8 mouse cellular contexts compared by ENCODE assay signal in genomic region chr3:95315094-95315843, GRCm38 (mm10). TPM values are rescaled to one million over a fixed set of nuclear protein-coding genes. Genes with fewer than 3 reads are reported as not detected.
DNase-seq lines count a peak whose midpoint lies in the region; ATAC-seq and TF ChIP-seq lines count a peak whose summit lies in the region.

No protein-coding gene starts in this region.

- intact Hi-C loops in left cerebral cortex, adult 2 months (cut with DNase I), result no loop called here

- H3K27me3 ChIP-seq in hindbrain, embryonic 12.5 days, result no peaks in the 10 kb centered on the region

- H3K9me3 ChIP-seq in hindbrain, embryonic 12.5 days (replicated peaks), result no peaks in the 10 kb centered on the region

- peak; percentile 94 for ATAC-seq in hindbrain, embryonic 12.5 days (ENCODE audit: low FRiP score)
- ATAC-seq in megakaryocyte, adult 5-6 weeks (ENCODE audit: poor library complexity, severe bottlenecking), result peak; percentile 80

- peaks cover 5% of the 10 kb centered on the region for H3K36me3 ChIP-seq in hindbrain, embryonic 12.5 days

- peak; percentile 96 for DNase-seq in Muller cell, postnatal 12 days (ENCODE audit: inconsistent ontology term)
- peak; percentile 66 for DNase-seq in cerebellum, adult 8-10 months
- peak; percentile 51 to 76 for DNase-seq in frontal cortex, postnatal 10 days (ENCODE audit: low spot score in 2 of 2)
- peak; percentile 66 to 72 for DNase-seq in left cerebral cortex, adult 2 months (ENCODE audit: extremely low spot score in 1 of 2, low spot score in 2 of 2)
- peak; percentile 66 for DNase-seq in right cerebral cortex, adult 18-20 months
- DNase-seq in urinary bladder, adult 2 months (ENCODE audit: low spot score), result peak; percentile 95

- TF ChIP-seq CTCF in left cerebral cortex, adult 2 months (IDR thresholded peaks at IDR 0.05), result peak; percentile 20

- WGBS in hindbrain, embryonic 12.5 days, result under 1% methylated on average over 68 of the region's 71 CpGs

- H3K4me1 ChIP-seq in hindbrain, embryonic 12.5 days, result peaks cover 36% of the 10 kb centered on the region

- H3K4me3 ChIP-seq in hindbrain, embryonic 12.5 days, result peak overlapping the region; percentile 92
- H3K4me3 ChIP-seq in left cerebral cortex, adult 2 months, result peak overlapping the region; percentile 72

- H3K27ac ChIP-seq in hindbrain, embryonic 12.5 days, result peak overlapping the region; percentile 94
- H3K27ac ChIP-seq in left cerebral cortex, adult 2 months, result peak overlapping the region; percentile 85

- peak overlapping the region; percentile 95 for H3K9ac ChIP-seq in hindbrain, embryonic 12.5 days

- H3K4me2 ChIP-seq in hindbrain, embryonic 12.5 days (replicated peaks), result peak overlapping the region; percentile 79

RNA-seq across cellular contexts. Expression of gene Cers2, which starts 0.7 kb away (rescaled TPM):
- polyA plus RNA-seq in hindbrain, embryonic 12.5 days (2016; fragmentation: Nextera tagmentation; extraction: Ambion mirVana), result 115 TPM in 2 replicates
- total RNA-seq in left cerebral cortex, adult 2 months (2021), result 10 to 100 TPM; 37.4 to 42.2 TPM
- total RNA-seq in megakaryocyte, adult 5-6 weeks (2015), result 184 and 191 TPM in 2 replicates
- 86.0 and 107 TPM in 2 replicates for total RNA-seq in megakaryocyte, adult 5-6 weeks (2017)
- polyA plus RNA-seq in urinary bladder, adult 2 months (2012; rRNA removed), result 119 and 126 TPM in 2 replicates

RNA-seq across cellular contexts. Expression of gene Anxa9, which starts 8.3 kb away (rescaled TPM):
- 0.87 and 1.1 TPM in 2 replicates for polyA plus RNA-seq in hindbrain, embryonic 12.5 days (2016; fragmentation: Nextera tagmentation; extraction: Ambion mirVana)
- under 1 TPM; 0.61 to 1.00 TPM for total RNA-seq in left cerebral cortex, adult 2 months (2021)
- total RNA-seq in megakaryocyte, adult 5-6 weeks (2015), result 3.0 and 3.8 TPM in 2 replicates
- total RNA-seq in megakaryocyte, adult 5-6 weeks (2017), result 1.9 and 2.4 TPM in 2 replicates
- polyA plus RNA-seq in urinary bladder, adult 2 months (2012; rRNA removed), result 6.5 and 7.6 TPM in 2 replicates

RNA-seq across cellular contexts. Expression of gene Prune1, which starts 33.4 kb away (rescaled TPM):
- polyA plus RNA-seq in hindbrain, embryonic 12.5 days (2016; fragmentation: Nextera tagmentation; extraction: Ambion mirVana), result 37.0 and 37.9 TPM in 2 replicates
- total RNA-seq in left cerebral cortex, adult 2 months (2021), result 10 to 100 TPM; 22.1 to 23.5 TPM
- 12.4 and 14.5 TPM in 2 replicates for total RNA-seq in megakaryocyte, adult 5-6 weeks (2015)
- 7.8 and 10.2 TPM in 2 replicates for total RNA-seq in megakaryocyte, adult 5-6 weeks (2017)
- 19.2 and 20.3 TPM in 2 replicates for polyA plus RNA-seq in urinary bladder, adult 2 months (2012; rRNA removed)

RNA-seq across cellular contexts. Expression of gene Mindy1, which starts 34.1 kb away (rescaled TPM):
- polyA plus RNA-seq in hindbrain, embryonic 12.5 days (2016; fragmentation: Nextera tagmentation; extraction: Ambion mirVana), result 45.7 and 51.1 TPM in 2 replicates
- total RNA-seq in left cerebral cortex, adult 2 months (2021), result 10 to 100 TPM; 19.9 to 21.5 TPM
- total RNA-seq in megakaryocyte, adult 5-6 weeks (2015), result 49.5 and 55.2 TPM in 2 replicates
- 44.0 and 54.1 TPM in 2 replicates for total RNA-seq in megakaryocyte, adult 5-6 weeks (2017)
- 69.7 and 79.9 TPM in 2 replicates for polyA plus RNA-seq in urinary bladder, adult 2 months (2012; rRNA removed)

RNA-seq across cellular contexts. Expression of gene Setdb1, which starts 41.7 kb away (rescaled TPM):
- 56.3 and 62.9 TPM in 2 replicates for polyA plus RNA-seq in hindbrain, embryonic 12.5 days (2016; fragmentation: Nextera tagmentation; extraction: Ambion mirVana)
- 10 to 100 TPM; 35.7 to 37.2 TPM for total RNA-seq in left cerebral cortex, adult 2 months (2021)
- 20.5 and 21.2 TPM in 2 replicates for total RNA-seq in megakaryocyte, adult 5-6 weeks (2015)
- 22.4 and 23.8 TPM in 2 replicates for total RNA-seq in megakaryocyte, adult 5-6 weeks (2017)
- 22.9 and 24.7 TPM in 2 replicates for polyA plus RNA-seq in urinary bladder, adult 2 months (2012; rRNA removed)

Comparison
In these comparisons a context has a peak if more than half of its experiments do, and no peak if none do; other contexts are left out.
1. Peak in every context shown above with its lines: DNase-seq, ATAC-seq, H3K4me3 ChIP-seq and H3K27ac ChIP-seq.